Mouse (Mus musculus) stomach, embryonic 15.5 days (tissue): ENCODE measurements at regions not wholly inside any gene's neighbourhood (a gene's known extent, or its start where the extent isn't known, plus 50 kb on each side); places are given as distances from the start of the nearest gene placed in this dataset.

ENCODE experiments used
- ATAC-seq: fragments of 200-750 bp; cut with Nextera tagmentation; 2 replicates; pipeline ENCODE4 v1.8.0; 2017; ENCODE audit warnings: low read depth, moderate number of reproducible peaks, moderate TSS enrichment; ENCODE audit not compliant: insufficient read depth, low FRiP score
- H3K27ac ChIP-seq: fragments of 300-500 bp; sonication (generic); 2 replicates; pipeline ENCODE4 v1.5.1; 2015; ENCODE audit warnings: mild to moderate bottlenecking, inconsistent platforms
- H3K27me3 ChIP-seq: fragments of 300-500 bp; sonication (generic); replicated peaks from 2 replicates; pipeline ENCODE4 v1.6.1; 2015; ENCODE audit warnings: inconsistent platforms
- H3K36me3 ChIP-seq: fragments of 300-500 bp; sonication (generic); 2 replicates; pipeline ENCODE4 v1.6.1; 2015; ENCODE audit warnings: inconsistent platforms
- H3K4me1 ChIP-seq: fragments of 300-500 bp; sonication (generic); 2 replicates; pipeline ENCODE4 v1.6.1; 2015; ENCODE audit warnings: inconsistent platforms
- H3K4me2 ChIP-seq: fragments of 300-500 bp; sonication (generic); 2 replicates; pipeline ENCODE4 v1.6.1; 2015; ENCODE audit warnings: mild to moderate bottlenecking, inconsistent platforms
- H3K4me3 ChIP-seq: fragments of 300-500 bp; sonication (generic); replicated peaks from 2 replicates; pipeline ENCODE4 v1.5.1; 2015; ENCODE audit warnings: inconsistent platforms
- H3K9ac ChIP-seq: fragments of 300-500 bp; sonication (generic); 2 replicates; pipeline ENCODE4 v1.6.1; 2015; ENCODE audit warnings: inconsistent platforms
- H3K9me3 ChIP-seq: fragments of 300-500 bp; sonication (generic); 2 replicates; pipeline ENCODE4 v1.6.1; 2016; ENCODE audit warnings: inconsistent platforms
- WGBS: fragments of 180-500 bp; shearing (Covaris S2); methylation state at CpG from one replicate; pipeline ENCODE4 v1.1.7; 2015; 5-methylcytosine and 5-hydroxymethylcytosine counted together

DNA sequence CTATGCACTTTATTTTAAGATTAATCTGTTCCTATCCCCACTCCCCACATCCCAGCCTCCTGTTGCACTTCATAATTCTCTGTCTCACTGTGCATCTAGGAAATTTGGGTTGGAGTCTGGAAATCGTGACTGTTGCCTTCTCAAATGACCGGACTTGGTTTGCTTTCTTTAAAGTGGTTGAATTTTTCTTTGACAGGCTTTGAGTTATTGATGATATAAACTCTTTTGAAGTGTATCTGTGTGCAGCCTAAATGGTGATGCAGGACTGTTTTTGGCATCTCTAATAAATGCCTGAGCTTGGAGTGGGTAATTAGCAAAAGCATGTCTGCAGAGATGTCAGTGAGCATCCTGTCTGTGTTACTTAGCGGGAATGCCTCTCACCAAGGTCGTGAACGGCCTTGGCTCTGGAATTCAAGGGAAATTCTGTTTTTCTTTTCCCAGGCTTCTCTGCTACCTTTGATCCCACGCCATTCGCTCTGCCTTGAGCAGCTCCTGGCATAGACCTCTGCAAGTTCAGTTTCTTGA is 292.8 kb upstream of the Igfbp3 start:
- Histone ChIP-seq H3K4me3 (no peak overlapping the region), H3K4me2 (no peak overlapping the region), H3K4me1 (no peaks in the 10 kb centered on the region), H3K27ac (no peak overlapping the region), H3K27me3 (no peaks in the 10 kb centered on the region), H3K9me3 (no peaks in the 10 kb centered on the region), H3K9ac (no peak overlapping the region), H3K36me3 (no peaks in the 10 kb centered on the region)
- no peak; the same call in 1 of the 2 replicates for ATAC-seq
- WGBS: 23% methylated on average over 7 of the region's 7 CpGs

GRCm38 (mm10) chr11:7504651-7505321 is 291.1 kb upstream of the Igfbp3 start:
- Histone ChIP-seq H3K4me3 (no peak overlapping the region), H3K4me1 (no peaks in the 10 kb centered on the region), H3K27ac (0 out of 2 replicates have a peak overlapping the region, but pooled peaks have one; percentile 1), H3K36me3 (no peaks in the 10 kb centered on the region), H3K9me3 (no peaks in the 10 kb centered on the region), H3K4me2 (no peak overlapping the region), H3K9ac (no peak overlapping the region), H3K27me3 (no peaks in the 10 kb centered on the region)
- 76% methylated on average over 10 of the region's 10 CpGs for WGBS
- ATAC-seq: no peak

DNA sequence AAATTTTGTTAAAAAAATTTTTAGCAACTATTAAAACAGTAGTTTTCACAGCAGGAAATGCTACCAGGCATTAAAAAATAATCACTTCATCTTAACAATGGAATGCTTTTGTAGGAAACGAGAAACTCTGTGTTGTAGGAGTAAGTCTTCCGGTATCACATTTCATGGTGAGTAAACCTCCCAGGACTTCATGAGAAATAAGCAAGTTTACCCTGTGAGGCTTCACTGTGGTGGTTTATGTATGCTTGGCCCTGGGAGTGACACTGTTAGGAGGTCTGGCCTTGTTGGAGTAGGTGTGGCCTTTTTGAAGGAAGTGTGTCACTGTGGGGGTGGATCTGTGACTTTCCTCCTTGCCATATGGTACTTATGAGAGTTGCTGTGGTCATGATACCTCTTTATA is 289.0 kb upstream of the Igfbp3 start:
- Histone ChIP-seq H3K9ac (no peak overlapping the region), H3K4me1 (no peaks in the 10 kb centered on the region), H3K36me3 (no peaks in the 10 kb centered on the region), H3K27ac (no peak overlapping the region), H3K4me3 (no peak overlapping the region), H3K27me3 (no peaks in the 10 kb centered on the region), H3K4me2 (no peak overlapping the region), H3K9me3 (no peaks in the 10 kb centered on the region)
- 64% methylated on average over 2 of the region's 2 CpGs for WGBS
- no peak for ATAC-seq

- Histone ChIP-seq H3K9ac (no peak overlapping the region), H3K27me3 (no peaks in the 10 kb centered on the region), H3K27ac (no peak overlapping the region), H3K4me2 (no peak overlapping the region), H3K36me3 (no peaks in the 10 kb centered on the region), H3K4me3 (no peak overlapping the region), H3K9me3 (no peaks in the 10 kb centered on the region), H3K4me1 (no peaks in the 10 kb centered on the region)
- 65% methylated on average over 2 of the region's 2 CpGs for WGBS
- no peak for ATAC-seq
Observed at GRCm38 (mm10) chr11:7502045-7502444, 288.3 kb upstream of the Igfbp3 start.

- Histone ChIP-seq H3K36me3 (no peaks in the 10 kb centered on the region), H3K27ac (no peak overlapping the region), H3K4me3 (no peak overlapping the region), H3K9ac (no peak overlapping the region), H3K4me1 (no peaks in the 10 kb centered on the region), H3K9me3 (no peaks in the 10 kb centered on the region), H3K27me3 (no peaks in the 10 kb centered on the region), H3K4me2 (no peak overlapping the region)
- 67% methylated on average over 6 of the region's 6 CpGs for WGBS
- no peak for ATAC-seq
Observed at GRCm38 (mm10) chr11:7497803-7498202, 284.1 kb upstream of the Igfbp3 start.

GRCm38 (mm10) chr11:7473832-7474545 is 260.3 kb upstream of the Igfbp3 start:
- Histone ChIP-seq H3K36me3 (no peaks in the 10 kb centered on the region), H3K9me3 (no peaks in the 10 kb centered on the region), H3K4me3 (no peak overlapping the region), H3K9ac (no peak overlapping the region), H3K27me3 (no peaks in the 10 kb centered on the region), H3K4me2 (no peak overlapping the region), H3K4me1 (no peaks in the 10 kb centered on the region), H3K27ac (no peak overlapping the region)
- 50% methylated on average over 7 of the region's 7 CpGs for WGBS
- peak; percentile 39 for ATAC-seq

- Histone ChIP-seq H3K4me2 (no peak overlapping the region), H3K27ac (no peak overlapping the region), H3K27me3 (no peaks in the 10 kb centered on the region), H3K4me3 (no peak overlapping the region), H3K9me3 (no peaks in the 10 kb centered on the region), H3K4me1 (no peaks in the 10 kb centered on the region), H3K9ac (no peak overlapping the region), H3K36me3 (no peaks in the 10 kb centered on the region)
- no peak for ATAC-seq
- 88% methylated on average over 1 of the region's 1 CpGs for WGBS
Observed at GRCm38 (mm10) chr11:7465522-7465921, 251.8 kb upstream of the Igfbp3 start.

DNA sequence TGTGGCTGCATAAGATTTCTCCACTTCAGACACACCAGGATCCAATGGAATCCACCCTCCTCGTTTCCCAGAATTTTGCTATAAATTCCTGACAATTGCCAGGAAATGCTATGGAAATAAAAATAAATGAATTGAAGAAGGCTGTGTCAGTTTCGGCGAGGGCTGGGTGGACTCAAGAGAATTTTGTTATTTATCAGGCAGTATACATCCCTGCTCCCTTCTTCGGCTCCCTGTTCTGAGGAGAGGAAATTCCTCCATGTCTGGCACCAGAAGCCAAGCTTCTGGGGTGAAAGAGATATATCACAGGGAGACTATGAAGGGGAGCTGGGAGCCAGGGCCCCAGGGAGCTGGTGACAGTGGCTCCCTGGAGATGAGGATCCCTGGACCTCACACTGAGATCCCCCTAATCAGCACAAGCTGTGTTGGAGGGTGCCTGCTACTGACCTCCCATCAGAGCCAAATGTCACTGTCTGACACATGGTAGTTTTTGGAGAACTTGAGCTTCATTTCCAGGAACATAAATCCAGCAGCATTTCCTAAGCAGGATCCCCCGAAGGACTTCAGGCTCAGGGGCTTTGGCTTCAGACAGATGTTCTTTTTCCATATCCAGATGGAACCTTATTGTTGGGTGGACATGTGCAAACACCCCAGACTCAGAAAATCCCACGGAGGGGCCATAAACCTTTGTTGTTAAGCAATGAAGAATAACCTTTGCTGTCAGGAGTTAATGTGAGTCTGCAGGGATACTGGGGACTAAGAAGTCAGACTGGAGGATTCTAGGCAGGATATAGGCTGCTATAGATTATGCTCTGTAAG is 248.4 kb upstream of the Igfbp3 start:
- WGBS: 43% methylated on average over 6 of the region's 6 CpGs
- no peaks in the 10 kb centered on the region for H3K36me3 ChIP-seq
- H3K27me3 ChIP-seq: no peaks in the 10 kb centered on the region
- no peaks in the 10 kb centered on the region for H3K9me3 ChIP-seq
- no peak overlapping the region for H3K9ac ChIP-seq
- H3K4me2 ChIP-seq: no peak overlapping the region
- no peak overlapping the region for H3K27ac ChIP-seq
- ATAC-seq: no peak
- no peak overlapping the region for H3K4me3 ChIP-seq
- no peaks in the 10 kb centered on the region for H3K4me1 ChIP-seq

DNA sequence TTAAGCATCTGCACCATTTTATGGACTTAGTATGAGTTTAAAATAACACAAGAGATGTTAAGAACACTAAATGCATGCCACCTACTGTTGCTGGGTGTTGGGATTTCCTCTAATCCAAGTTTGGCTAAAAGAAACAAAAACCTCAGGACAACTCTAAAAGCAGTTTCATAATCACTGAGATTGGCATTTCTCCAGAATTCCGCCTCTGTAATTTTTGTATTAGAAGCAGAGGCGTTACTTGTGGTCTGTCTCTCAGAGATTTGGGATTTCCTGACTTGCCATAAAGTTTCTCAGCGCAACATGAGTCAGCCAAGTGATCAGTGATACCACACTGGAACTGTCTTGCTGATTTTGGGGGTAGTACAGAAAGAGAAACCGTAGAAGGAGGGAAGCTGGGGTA is 238.0 kb upstream of the Igfbp3 start:
- Histone ChIP-seq H3K4me2 (no peak overlapping the region), H3K9ac (no peak overlapping the region), H3K27me3 (no peaks in the 10 kb centered on the region), H3K4me3 (no peak overlapping the region), H3K27ac (no peak overlapping the region), H3K36me3 (no peaks in the 10 kb centered on the region), H3K4me1 (no peaks in the 10 kb centered on the region), H3K9me3 (no peaks in the 10 kb centered on the region)
- ATAC-seq: no peak
- 73% methylated on average over 4 of the region's 4 CpGs for WGBS

GRCm38 (mm10) chr11:7444494-7444893 is 230.8 kb upstream of the Igfbp3 start:
- no peaks in the 10 kb centered on the region for H3K4me1 ChIP-seq
- H3K27me3 ChIP-seq: no peaks in the 10 kb centered on the region
- H3K36me3 ChIP-seq: no peaks in the 10 kb centered on the region
- H3K4me3 ChIP-seq: no peak overlapping the region
- 91% methylated on average over 8 of the region's 8 CpGs for WGBS
- H3K4me2 ChIP-seq: no peak overlapping the region
- H3K27ac ChIP-seq: no peak overlapping the region
- no peak for ATAC-seq
- H3K9me3 ChIP-seq: no peaks in the 10 kb centered on the region
- no peak overlapping the region for H3K9ac ChIP-seq

- Histone ChIP-seq H3K9me3 (no peaks in the 10 kb centered on the region), H3K36me3 (no peaks in the 10 kb centered on the region), H3K9ac (no peak overlapping the region), H3K4me2 (no peak overlapping the region), H3K4me1 (no peaks in the 10 kb centered on the region), H3K27ac (no peak overlapping the region), H3K27me3 (no peaks in the 10 kb centered on the region), H3K4me3 (no peak overlapping the region)
- no peak for ATAC-seq
- WGBS: 71% methylated on average over 3 of the region's 3 CpGs
Observed at GRCm38 (mm10) chr11:7439276-7439675, 225.6 kb upstream of the Igfbp3 start.

DNA sequence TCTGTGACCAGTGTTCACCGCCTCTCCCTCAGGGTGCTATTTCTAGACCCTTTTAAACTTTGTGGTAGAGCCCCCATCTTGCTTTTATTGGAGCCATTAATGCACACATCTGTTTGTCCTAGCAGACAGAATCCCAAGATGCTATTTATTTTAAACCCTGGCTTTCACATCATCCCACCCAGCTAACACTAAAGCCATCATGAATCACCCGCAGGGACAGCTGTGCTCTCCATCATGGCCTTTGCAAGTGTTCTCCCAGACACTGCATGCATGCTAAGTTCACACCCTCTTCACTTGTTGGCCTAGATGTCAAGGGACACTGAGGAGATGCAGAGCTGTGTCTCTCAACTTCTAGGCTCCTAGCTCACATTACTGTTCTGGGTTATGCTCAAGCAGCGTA is 220.9 kb upstream of the Igfbp3 start:
- no peak for ATAC-seq

More for the DNA sequence above, 220.9 kb upstream of the Igfbp3 start:
- WGBS: 78% methylated on average over 3 of the region's 3 CpGs
- no peak overlapping the region for H3K9ac ChIP-seq
- H3K4me1 ChIP-seq: no peaks in the 10 kb centered on the region
- no peak overlapping the region for H3K27ac ChIP-seq
- no peak overlapping the region for H3K4me3 ChIP-seq
- no peaks in the 10 kb centered on the region for H3K36me3 ChIP-seq
- no peaks in the 10 kb centered on the region for H3K27me3 ChIP-seq
- no peak overlapping the region for H3K4me2 ChIP-seq
- no peaks in the 10 kb centered on the region for H3K9me3 ChIP-seq
